In genomic region chr8:126135573-126135972, GRCm38 (mm10) we compare ENCODE assay signal across 15 mouse cellular contexts.
"Had no signal": no experiment of that assay in that cellular context is flagged by ENCODE, and none has a peak within 500 bp of the region (broad histone marks: within the 10 kb centered on the region; RNA-seq: fewer than 3 reads in every experiment).

No protein-coding gene starts in this region.

- ATAC-seq: inflammation-experienced regulatory T-cells, adult 6 months; midbrain, embryonic 15.5 days had no signal

- H3K4me2 ChIP-seq: liver, embryonic 11.5 days; liver, embryonic 15.5 days; midbrain, embryonic 11.5 days; midbrain, embryonic 15.5 days; neural tube, embryonic 13.5 days had no signal

- DNase-seq: kidney, adult 8-10 months; kidney, postnatal 25 days; right cerebral cortex, postnatal 14 days; thymus, adult 2 months; thymus, postnatal 36 days had no signal

- H3K36me3 ChIP-seq: limb, embryonic 10.5 days; liver, embryonic 15.5 days; midbrain, embryonic 15.5 days; neural tube, embryonic 13.5 days had no signal

- H3K9ac ChIP-seq: liver, embryonic 15.5 days; midbrain, embryonic 15.5 days; neural tube, embryonic 13.5 days had no signal

- H3K4me1 ChIP-seq: liver, embryonic 15.5 days; megakaryocyte, embryonic 14.5 days had no signal

- H3K27ac ChIP-seq: left cerebral cortex, adult 2 months; limb, embryonic 10.5 days; liver, embryonic 15.5 days; macrophage; midbrain, embryonic 15.5 days; neural tube, embryonic 13.5 days had no signal

- H3K9me3 ChIP-seq: limb, embryonic 10.5 days; liver, embryonic 15.5 days; midbrain, embryonic 15.5 days; neural tube, embryonic 13.5 days had no signal

- H3K4me3 ChIP-seq: left cerebral cortex, adult 2 months; limb, embryonic 10.5 days; liver, embryonic 15.5 days; megakaryocyte, embryonic 14.5 days; midbrain, embryonic 15.5 days; neural tube, embryonic 13.5 days had no signal
